Mouse (Mus musculus): ENCODE measurements around the gene Vnn1.

Vnn1 gene

DNA sequence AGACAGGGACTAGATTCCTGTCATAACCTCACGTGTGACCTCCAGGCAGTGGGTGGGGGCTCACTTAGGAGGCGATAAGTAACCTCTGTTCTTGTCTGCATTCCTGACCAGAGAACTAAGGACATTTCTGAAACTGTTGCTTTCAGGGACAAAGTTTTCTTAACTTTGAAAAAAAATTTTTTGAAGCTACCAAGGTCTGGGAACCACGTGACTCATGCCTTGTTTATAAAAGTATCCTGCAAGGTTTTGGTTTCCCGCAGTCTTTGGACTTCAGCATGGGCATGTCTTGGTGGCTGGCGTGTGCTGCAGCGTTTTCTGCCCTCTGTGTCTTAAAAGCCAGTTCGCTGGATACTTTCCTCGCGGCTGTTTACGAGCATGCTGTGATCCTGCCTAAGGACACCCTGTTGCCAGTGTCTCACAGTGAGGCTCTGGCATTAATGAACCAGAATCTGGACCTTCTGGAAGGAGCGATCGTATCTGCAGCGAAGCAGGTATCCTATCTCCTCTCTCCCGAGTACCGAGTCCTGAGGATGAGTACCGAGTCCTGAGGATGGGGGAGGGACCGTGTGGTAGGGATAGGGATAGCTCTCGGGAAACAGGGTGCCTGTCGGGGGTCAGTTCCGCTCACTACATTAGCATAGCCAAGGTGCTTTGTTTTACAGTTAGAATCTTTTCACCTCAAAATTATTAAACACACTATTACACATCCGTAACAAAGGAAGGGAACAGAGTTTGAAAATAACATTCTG, at the start of gene Vnn1:
Gene Vnn1, plus strand, starts transcription at position 88 of the 749 bp plus-strand sequence.
- no peak for DNase-seq (ENCODE audit: low spot score)

DNA sequence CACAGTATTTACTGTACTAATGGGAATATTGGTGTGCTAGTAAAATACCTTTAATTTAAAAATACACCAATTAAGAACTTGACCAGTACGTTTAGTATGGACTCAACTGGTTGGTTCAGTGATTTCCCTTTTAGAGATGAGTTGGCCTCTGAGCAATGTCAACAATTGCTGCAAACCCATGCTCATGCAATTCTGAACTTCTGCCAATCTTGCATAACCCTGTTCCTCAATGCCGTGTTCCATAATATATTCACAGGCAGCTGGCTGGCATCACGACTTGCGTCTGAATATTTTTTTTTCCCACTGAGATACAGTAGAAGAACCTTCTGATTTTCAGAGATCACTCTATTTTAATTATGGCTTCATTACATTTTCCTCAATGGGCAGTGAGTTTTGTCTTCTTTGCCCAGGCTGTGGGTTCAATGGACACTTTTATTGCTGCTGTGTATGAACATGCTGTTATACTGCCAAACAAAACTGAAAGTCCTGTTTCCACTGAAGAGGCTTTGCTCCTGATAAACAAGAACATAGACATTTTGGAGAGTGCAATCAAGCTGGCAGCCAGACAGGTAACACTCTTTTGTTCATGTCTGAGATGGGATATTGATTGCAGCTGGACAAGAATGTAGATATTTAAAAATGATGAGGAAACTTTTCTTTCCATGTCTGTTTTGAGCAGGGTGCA, 43.1 kb upstream of the Vnn1 start, which contains the start of gene Vnn3:
Gene Vnn3, plus strand, starts transcription at position 235 of the 685 bp plus-strand sequence.
- DNase-seq (ENCODE audit: low spot score) = no peak

DNA sequence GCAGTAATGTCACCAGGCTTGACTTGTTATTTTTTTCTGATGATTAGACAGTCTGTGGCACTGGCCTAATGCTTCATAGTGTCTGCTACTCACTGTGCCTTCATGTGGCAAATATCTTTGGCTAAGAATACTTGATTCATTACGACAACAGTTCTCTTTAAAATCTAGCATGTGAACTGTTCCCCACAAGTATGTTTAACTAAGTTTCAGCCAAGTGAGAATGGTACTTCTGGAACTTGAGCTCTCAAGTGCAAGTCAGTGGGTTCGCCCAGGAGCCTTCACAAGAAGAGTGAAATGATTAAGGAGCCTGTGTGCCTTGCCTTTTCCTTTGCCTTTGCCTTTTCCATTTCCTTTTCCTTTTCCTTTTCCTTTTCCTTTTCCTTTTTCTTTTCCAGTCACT, 42.4 kb upstream of the Vnn1 start:
- no peak for DNase-seq (ENCODE audit: low spot score)

DNA sequence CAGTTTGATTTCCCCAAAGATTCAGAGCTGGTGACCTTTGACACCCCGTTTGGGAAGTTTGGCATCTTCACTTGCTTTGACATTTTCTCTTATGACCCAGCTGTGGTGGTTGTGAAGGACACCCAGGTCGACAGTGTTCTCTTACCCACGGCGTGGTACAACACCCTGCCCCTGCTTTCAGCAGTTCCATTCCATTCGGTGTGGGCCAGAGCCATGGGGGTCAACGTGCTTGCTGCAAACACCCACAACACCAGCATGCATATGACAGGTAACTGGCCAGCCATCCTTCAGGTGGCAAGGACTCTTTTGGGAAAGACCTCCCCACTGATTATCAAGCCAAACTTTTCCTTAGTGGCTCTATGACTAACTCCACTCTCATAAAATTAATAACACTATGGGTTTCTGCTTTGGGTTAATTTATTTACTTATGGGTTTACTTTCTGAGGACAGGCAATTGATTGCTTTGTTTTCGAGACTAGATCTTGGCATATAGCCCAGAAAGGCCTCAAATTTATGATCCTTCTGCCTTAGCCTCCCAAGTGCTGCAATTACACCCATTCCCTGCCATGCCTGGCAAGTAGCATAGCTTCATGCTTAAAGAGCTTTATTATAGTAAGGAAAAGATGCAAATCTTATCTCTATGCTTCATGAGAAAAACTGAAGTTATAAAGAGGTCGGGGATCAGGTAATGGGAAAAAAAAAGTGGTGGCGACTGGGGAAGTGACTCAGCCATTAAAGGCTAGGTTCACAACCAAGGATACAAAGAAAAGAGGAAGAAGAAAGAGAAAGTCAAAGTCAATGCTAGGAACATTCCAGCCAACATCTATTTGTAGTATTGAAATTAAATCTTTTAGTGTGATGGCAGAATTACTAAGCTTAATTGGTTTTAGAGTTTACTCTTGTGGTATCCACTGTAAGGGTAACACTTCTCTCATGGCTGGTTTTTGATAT, 29.9 kb upstream of the Vnn1 start:
- no peak for DNase-seq (ENCODE audit: low spot score)

DNA sequence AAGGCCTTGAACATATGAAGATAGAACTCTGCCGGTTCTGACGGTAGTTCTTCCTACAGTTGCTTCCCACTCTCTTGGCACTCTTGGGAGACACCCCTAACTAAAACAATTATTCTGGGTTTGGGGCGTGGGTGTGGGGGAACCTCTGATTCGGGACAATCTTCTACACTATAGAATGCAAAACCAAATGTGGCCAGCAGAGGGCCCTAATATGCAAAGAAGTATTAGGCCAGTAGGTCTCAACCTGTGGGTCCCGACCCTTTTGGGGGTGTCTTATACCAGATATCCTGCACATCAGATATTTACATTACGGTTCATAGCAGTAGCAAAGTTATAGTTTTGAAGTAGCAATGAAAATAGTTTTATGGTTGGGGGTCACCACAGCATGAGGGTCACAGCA, 13.8 kb upstream of the Vnn1 start:
- peak; percentile 18 for DNase-seq (ENCODE audit: low spot score)

DNA sequence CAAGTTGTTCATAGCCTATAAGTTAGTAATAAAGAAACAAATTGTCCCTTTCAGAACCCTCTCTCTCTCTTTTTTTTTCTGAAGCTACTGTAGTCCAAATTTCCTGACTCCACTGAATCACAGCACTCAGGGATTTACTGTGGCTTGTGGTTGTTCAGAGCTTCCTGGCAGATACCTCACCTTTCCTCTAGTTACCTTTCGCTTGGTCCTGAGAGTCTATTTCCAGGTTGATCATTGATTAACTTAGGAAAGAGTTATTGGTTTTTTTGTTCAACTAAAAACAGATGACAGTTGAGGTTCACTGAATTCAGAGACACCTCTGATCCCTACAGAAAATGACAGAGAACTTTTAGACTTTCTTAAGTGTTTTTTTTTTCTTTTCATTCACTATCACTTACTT, 9.6 kb upstream of the Vnn1 start:
- DNase-seq (ENCODE audit: low spot score) = no peak

DNA sequence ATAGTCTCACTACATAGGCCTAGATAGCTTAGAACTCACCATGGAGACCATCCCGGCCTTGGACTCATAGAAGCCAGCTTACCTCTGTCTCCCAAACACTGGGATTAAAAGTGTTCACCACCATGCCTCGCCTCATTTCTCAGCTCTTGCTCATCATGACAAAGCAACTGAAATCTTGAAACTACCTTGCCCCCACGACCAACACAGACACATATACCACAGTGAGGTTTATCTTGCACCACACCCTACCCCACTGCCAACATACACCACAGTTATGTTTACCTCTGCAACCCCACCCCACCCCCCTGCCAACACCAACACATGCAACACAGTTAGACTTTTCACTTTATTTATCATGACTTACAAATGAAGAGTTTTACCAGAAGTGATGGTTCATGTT, 8.4 kb upstream of the Vnn1 start:
- peak; percentile 16 for DNase-seq (ENCODE audit: low spot score)

DNA sequence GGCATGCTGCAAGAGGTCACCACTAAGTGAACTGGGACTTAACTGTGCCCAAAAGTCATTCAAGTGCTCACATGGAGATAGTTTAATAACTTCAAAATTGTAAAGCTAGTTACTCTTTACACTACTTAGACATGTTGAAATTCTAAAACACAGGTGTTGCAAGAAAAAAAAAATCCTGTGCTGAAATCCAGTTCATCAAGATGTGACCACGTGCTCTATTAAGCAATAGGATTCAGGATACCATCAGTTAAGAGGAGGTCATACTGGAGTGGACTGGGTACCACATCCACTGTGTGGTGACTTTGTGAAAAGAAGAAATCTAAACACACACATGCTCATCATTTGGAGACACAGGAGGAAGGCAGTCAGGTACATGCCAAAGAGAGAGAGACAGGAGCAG, 1.5 kb upstream of the Vnn1 start:
- no peak for DNase-seq (ENCODE audit: low spot score)

DNA sequence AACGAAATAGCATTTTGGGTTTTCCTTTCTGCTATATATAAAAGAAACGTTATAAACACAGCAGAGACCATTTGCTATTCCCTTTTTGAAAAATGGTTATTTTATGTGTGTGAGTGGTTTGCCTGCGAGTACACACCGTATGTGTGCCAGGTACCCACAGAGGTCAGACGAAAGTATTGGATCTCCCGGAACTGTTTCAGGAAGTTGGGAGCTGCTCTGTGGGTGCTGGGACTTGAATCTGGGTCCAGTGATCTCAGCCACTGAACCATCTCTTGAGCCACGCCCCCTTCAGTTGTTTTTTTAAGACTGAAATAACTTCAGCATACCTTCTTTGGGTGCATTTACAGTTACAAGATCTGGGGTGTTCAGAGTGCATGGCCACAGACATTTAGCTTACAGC, 888 bp downstream of the Vnn1 start:
- no peak for DNase-seq (ENCODE audit: low spot score)

DNA sequence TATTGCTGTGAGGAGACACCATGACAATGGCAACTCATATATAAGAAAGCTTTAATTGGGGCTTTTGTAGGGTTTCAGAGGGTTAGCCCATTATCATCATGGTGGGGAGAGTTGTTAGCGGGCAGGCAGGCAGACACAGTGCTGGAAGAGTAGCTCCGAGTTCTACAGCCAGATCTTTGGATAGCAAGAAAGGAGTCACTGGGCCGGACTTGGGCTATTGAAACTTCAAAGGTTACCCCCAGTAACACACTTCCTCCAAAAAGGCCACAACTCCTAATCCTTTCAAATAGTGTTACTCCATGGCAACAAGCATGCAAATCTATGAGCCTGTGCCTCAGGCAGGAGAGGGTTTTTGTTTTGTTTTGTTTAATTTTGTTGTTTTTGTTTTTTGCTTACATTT, 6.6 kb downstream of the Vnn1 start:
- DNase-seq (ENCODE audit: low spot score) = no peak

DNA sequence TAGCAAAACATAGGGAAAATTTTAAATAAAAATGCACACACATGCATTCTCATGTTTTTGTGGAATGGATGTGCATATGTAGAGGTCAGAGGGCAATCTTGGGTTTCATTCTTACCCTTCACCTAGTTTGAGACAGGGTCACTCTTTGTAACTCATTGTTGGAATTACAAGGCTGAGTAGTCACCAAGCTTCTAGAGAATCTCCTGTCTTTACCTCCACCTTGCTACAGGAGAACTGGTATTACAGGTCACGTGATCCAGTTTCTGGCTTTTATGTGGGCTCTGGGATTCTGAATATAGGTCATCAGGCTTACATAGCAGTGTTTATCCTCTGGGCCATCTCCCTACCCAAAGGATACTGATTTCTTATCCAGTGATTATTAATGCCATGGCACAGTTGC, 11.2 kb downstream of the Vnn1 start:
- DNase-seq (ENCODE audit: low spot score) = no peak

DNA sequence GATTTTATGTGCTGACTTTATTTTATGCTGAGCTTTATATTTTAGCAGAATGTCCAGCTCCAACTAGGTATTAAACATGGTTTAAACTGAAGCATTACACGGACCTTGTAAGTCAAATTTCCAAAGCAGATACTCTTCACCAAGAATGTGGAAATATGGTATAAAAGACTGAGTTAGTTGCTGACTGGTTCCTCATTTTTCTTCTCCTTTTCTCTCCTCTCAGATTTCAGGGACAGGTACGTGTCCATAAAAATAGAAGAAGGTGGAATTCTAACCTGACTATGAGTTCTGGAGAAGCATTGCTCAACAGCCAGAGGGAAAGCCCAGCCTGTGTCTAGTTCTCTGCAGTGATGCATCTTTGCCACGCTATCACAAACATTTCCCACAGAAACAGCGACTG, 25.6 kb downstream of the Vnn1 start, which contains the start of gene Taar1:
Gene Taar1, plus strand, starts transcription at position 301 of the 400 bp plus-strand sequence.
- no peak for DNase-seq (ENCODE audit: low spot score)

DNA sequence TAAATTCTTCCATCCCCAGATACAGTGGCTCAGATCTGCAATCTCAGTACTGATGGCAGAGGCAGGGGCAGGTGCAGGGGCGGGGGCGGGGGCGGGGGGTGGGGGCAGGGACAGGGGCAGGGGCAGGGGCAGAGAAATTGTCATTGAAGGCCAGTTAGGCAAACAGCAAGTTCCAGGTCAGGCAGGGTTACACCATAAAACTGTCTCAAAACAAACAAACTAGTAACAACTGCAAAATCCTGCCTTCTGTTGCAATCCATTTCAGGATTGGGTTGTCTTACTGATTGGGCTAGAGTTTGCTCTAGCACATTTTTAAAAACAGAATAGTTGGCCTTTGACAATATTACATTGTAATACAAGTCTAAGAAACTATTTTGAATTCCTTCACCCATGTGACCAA, 28.0 kb downstream of the Vnn1 start:
- no peak for DNase-seq (ENCODE audit: low spot score)

DNA sequence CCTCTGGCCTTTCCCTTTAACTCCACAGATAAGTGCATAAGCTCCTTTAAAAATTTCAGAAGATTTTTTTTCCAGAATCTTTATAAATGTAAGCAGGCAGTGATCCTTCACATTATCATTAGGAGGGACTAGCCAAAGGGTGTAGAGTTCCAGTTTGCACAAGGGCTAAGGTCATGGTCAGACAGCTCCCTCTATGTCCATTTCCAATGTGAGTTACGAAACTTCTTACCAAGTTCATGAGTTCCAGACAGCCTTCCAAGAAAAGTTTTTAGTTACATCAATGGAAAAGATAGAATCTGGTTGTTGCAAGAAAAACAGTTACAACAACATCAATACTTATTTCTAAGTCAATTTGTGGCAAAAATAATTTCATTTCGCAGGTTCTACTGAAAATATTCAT, 29.5 kb downstream of the Vnn1 start:
- DNase-seq (ENCODE audit: low spot score) = no peak

DNA sequence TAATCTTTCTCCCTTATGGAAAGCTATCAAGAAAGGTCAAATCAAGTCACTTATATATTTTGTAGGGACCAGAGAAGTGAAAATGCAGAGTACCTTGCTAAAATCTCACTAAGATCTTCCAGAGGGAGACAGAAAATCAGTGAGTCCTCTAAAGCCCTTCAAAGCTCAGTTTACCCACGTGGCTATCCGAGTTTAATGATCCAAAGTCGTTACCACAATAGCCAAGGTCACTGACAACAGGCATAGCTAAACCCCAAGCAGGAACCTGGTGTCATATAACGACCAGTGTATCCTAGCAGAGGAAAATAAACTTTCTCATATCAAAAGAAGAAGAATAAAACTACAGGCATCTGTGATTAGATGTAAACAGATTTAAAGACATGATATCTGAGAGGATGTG, 43.1 kb downstream of the Vnn1 start:
- no peak for DNase-seq (ENCODE audit: low spot score)

DNA sequence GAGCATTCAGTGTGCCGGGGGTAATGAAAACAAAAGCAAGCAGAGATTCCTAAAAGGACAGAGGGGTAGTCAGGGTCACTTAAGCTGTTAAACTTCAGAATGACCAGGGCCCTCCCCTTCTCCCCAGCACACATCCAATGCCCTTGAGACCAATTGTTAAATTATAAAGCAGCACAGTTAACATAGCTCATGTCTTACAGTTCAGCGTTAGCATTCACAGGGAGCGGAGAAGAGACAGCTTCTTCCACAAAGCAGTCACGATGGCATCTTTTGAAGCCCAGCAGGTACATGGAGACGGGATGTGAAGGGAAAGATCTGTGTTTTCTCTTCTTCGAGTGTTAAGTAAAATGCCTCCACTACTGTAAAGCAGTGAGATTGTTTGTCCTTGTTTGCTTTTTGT, 43.8 kb downstream of the Vnn1 start, which contains the start of gene Taar2:
Gene Taar2, plus strand, starts transcription at position 261 of the 400 bp plus-strand sequence.
- DNase-seq (ENCODE audit: low spot score) = no peak

DNA sequence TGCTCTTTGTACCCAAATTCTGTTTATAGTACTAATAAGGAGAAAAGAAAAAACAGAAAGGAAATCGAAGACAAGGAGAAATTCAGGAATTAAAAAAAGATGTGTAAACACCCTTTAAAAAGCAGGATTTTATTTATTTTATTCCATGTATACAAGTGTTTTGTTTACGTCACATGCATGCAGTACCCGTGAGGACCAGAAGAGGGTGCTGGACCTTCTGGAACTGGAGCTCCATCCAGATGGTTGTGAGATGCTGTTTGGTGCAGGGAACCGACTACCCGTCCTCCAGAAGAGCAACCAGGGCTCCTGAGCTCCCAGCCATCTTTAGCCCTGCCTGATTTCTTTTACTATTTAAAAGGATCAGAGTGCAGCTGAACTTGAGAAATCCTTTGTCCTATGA, 48.0 kb downstream of the Vnn1 start:
- peak; percentile 31 for DNase-seq (ENCODE audit: low spot score)

DNA sequence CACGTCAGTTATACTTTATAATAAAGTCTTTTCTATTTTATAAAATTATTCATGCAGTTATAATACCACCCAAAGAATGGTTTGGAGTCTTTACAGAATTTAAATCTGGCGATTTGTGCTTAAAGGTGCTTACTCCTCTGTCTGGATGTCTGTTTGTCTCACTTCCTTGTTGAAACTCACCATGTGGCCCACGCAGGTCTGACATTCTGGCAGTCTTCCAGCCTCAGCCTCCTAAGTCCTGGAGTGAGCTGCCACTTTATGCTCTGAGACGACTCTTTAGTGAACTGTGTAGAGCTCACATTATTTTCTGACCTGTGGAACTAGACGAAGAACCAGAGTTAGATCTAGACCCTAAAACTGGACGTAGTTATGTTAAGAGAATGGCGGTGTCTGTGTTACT, 53.5 kb downstream of the Vnn1 start:
- no peak for DNase-seq (ENCODE audit: low spot score)

DNA sequence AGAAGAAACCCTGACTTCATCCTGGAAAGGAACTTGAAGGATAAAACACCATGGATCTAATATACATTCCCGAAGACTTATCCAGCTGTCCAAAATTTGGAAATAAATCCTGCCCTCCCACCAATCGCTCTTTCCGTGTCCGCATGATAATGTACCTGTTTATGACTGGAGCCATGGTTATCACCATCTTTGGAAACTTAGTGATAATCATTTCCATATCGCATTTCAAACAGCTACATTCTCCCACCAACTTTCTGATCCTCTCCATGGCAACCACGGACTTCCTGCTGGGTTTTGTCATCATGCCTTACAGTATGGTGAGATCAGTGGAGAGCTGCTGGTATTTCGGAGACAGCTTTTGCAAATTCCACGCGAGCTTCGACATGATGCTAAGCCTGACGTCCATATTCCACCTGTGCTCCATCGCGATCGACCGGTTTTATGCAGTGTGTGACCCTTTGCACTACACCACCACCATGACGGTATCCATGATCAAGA, 55.1 kb downstream of the Vnn1 start, which contains the start of gene Taar3:
Gene Taar3, plus strand, starts transcription at position 51 of the 498 bp plus-strand sequence.
- no peak for DNase-seq (ENCODE audit: low spot score)

DNA sequence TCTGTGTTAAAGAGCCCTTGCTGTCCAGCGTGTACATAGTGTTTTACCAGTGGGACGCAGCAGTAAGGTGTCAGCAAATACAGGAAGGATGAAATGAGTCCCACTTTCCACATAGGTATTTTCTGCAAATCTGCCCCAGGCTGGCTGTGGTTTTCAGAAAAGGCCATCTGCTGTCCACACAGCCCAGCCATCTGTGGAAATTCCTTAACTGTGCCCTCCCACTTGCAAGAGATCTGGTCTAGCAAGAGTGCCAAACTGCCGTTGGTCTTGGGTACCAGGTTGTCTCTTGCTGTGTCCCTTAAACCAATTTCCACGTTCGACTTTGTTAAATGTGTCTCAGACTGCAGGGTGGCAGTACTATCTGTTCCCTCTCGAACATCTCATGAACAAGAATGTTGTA, 57.2 kb downstream of the Vnn1 start:
- no peak for DNase-seq (ENCODE audit: low spot score)
